Mouse (Mus musculus): Measurements from ENCODE around the gene Mboat2.
A peak's percentile ranks its signal among the peaks of the same experiment; 100 is the strongest.

Mboat2 gene

DNA sequence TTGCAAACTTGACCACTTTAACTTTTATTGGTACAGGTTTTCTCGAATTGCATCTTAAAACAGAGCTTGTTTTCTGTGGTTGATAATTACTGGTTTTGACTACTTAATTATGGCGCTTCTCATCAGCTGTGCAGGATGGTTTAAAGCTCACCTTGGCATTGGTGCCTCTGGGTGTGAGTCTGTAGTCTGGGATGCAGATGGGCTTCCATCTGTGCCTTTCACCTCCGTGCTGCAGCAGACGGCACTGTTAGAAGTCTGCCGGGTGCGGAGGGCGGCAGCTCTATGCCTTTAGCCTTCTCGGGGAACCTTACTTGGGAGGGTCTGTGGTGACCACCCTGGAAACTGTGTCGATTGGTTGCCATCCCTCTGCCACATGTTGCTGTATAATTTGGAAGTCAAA lies 29.8 kb downstream of the Mboat2 start:
- DNase-seq (ENCODE audit: low spot score in 2 of 2), result no peak

DNA sequence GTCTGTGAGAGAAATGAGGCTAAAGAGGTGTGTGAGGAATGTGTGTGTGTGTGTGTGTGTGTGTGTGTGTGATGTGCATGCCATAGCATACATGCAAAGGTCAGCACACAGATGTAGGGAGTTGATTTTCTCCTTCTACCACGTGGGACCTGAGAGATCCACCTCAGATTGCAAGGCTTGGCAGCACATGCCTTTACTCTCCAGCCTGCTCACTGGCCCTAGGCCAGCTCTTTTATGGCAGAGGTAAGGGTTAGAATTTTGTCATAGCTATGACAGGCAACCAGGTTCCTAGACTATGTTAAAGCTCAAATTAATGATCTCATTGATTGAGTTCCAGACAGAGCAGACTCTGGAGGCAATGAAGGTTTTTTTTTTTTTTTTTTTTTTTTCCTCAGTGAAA lies 33.1 kb downstream of the Mboat2 start:
- DNase-seq (ENCODE audit: low spot score in 2 of 2), result peak in 1 of 2 experiments; percentile 33

DNA sequence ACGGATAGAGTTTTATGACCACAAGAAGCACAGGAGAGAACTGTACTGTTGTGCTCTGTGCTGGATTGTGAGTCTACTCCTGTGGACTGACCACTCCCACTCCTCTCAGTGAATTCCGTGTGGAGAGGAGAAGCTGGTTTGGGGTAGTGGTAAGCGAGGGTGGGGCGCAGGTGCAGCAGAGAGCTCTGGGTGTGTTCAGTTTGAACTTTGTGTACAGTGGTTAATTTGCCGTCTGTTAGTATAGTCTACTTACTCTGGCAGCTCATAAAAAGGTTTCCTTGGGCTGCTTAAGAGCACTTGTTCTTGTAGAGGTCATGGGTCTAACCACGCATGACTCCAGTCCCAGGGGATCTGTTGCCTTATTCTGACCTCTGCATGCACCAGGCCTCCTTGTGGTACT lies 36.0 kb downstream of the Mboat2 start:
- no peak for DNase-seq (ENCODE audit: low spot score in 2 of 2)

DNA sequence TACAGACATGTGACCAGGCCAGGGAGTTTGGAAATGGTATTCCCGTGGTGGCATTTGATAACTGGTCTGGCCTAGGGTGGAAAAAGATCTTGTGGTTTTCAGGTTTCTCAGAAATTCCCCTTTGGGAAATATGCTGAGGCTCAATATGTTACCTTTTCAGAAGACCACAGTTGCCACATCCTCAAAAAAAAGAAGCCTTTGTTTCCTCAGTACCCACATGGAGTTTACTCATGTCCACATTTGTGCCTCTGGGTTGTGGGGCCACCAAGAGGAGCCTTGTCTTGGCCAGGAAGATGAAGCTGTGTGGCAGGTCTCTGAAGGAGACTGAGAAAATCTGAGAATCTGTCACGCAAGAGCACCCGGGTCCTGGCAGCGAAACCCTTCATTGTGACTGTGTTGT lies 38.0 kb downstream of the Mboat2 start:
- no peak for DNase-seq (ENCODE audit: low spot score in 2 of 2)

DNA sequence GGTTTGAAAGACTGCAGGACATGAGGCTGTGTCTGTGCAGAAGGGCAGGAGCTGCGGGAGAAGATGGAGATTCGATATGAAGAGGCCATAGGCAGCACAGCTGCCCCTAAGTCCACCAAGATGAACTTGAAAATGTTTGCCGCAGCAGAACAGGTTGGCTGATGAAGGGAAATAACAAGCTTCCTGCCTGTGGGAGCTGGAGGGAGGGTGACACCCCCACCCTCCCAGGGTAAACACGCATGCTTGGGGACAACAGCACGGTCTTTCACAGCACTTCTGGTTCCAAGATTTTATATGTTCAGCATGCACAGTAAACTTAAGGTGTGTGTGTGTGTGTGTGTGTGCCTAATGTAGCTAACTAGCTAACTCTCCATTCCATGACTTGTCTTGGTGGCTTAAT lies 38.6 kb downstream of the Mboat2 start:
- no peak for DNase-seq (ENCODE audit: low spot score in 2 of 2)

DNA sequence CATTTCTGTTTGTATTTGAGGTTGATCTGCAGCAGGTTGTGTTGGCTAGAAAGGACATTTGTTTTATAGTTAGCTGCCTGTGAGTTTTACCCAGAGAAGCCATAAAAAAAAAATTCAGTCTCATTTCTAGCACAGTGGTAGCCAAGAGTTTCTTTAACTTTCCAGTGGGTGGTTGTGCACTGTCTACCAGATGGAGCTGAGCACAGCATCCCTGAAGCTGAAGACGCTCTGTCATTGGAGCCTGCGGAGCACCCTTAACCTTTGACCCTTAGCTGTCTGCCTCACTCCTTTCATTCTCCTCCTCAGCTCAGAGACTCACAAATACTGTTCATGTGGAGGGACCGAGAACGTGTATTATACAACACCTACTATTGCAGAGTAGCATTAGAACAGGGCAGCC lies 40.2 kb downstream of the Mboat2 start:
- DNase-seq (ENCODE audit: low spot score in 2 of 2), result no peak

DNA sequence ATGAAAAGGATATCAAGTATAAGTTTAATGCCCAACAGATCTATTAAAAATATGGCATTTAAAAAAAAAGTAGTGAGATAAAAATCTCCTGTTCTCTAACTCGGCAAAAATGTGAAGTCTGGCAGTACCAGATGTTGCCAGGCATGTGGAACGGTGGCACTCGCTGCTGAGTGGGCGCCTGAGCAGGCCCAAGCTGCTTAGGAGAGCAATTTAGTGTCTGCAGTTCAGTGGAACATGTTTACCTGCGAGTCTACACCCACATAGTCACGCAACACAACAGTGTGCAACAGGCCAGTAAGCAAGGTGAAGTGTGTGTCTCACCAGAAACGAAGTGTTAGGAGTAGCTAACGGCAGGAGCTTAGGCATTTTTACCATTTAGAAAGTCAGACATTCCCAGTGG lies 41.6 kb downstream of the Mboat2 start:
- no peak for DNase-seq (ENCODE audit: low spot score in 2 of 2)

DNA sequence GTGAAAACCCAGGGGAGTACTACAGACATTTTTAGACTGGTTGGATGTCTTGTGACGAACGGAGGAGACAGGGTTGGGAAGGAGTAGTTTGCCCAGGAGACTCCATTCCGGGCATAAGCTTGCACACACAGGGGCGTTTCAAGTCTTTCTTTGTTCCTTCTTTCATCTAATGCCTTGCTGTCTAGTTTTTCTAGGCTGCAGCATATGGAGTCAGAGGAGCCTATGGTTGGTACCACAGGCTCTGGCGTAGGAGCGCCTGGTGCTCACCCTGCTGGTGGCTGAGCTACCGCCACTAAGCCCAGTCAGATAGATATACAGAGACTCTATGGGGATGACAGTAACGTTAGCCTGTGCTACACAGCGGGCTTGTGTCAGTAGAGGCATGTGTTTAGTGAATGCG lies 42.0 kb downstream of the Mboat2 start:
- no peak for DNase-seq (ENCODE audit: low spot score in 2 of 2)

DNA sequence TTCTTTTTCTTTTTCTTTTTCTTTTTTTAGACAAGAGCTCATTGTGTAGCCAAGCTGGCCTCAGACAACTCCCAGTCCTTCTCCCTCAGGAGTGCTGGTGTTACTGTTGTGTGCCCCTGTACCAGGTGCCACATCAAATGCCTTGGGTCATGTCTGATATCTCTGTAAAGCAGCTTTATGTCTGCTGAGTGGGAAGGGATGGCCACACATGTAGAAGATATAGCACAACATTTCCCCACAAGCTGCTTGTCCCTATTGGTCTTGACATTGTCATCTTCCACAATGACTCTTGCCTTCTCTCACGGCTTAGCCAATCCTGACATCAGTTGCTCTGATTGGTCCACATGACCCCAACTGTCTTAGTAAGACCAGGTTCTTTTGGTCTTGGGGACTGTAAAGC lies 45.2 kb downstream of the Mboat2 start:
- DNase-seq (ENCODE audit: low spot score in 2 of 2), result no peak

DNA sequence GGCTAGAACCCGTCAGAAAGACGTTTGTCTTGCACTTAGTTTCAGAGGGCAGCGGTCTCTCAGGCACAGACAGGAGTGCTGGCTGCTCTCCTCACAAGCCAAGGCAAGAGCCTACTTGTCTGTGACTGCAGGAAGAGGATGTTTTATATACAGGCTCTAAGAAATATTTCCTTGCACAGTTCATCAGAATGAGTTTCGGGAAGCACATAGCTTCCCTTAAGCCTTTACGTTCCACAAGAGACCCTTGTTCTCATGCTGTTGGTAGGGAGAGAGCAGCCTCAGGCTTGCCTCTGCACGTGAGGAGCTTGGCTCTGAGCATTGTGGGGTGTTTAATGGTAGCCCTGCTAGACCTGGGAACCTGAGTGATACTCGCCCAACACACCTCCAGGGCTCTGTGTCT lies 46.6 kb downstream of the Mboat2 start:
- DNase-seq (ENCODE audit: low spot score in 2 of 2), result peak in 1 of 2 experiments; percentile 57

DNA sequence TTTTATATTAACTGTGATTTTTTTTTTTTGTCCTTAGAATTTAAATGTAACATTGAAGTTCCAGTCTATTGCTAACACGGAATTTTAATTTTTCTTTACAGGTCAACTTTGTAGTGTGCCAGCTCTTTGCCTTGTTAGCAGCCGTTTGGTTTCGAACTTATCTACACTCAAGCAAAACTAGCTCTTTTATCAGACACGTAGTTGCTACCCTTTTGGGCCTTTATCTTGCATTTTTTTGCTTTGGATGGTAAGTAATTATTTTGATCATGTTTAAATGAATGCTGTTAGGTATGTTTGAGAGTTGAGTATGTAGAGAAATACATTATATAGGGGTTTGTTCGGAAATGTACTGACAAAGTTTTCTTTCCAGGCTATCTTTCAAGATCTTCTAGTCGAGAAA lies 47.4 kb downstream of the Mboat2 start:
- no peak for DNase-seq (ENCODE audit: low spot score in 2 of 2)

DNA sequence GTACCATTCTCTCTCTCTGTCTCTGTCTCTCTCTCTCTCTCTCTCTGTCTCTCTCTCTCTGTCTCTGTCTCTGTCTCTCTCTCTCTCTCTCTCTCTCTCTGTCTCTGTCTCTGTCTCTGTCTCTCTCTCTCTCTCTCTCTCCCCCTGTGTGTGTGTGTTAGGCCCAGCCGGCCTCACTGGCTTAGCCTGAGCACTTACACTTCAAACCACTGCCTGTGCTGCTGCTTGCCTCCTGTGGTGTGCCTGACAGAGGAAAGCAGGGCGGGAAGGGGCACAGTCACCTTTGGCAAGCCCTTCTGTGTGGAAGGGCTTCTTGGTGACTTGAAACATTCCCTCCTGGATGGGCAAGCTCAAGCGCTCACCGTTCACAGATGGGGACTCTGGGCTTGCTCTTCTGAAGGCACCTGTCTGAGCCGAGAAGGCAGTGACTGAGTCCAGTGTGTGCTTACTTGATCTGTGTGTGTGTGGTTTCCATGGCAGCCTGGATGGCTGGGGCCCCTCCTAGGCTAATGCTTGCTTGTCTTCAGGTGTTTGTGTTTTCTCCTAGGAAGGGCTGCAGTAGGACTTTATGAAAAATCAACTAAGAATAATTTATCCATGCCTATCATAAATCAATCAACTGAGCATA lies 48.2 kb downstream of the Mboat2 start:
- DNase-seq (ENCODE audit: low spot score in 2 of 2), result no peak

DNA sequence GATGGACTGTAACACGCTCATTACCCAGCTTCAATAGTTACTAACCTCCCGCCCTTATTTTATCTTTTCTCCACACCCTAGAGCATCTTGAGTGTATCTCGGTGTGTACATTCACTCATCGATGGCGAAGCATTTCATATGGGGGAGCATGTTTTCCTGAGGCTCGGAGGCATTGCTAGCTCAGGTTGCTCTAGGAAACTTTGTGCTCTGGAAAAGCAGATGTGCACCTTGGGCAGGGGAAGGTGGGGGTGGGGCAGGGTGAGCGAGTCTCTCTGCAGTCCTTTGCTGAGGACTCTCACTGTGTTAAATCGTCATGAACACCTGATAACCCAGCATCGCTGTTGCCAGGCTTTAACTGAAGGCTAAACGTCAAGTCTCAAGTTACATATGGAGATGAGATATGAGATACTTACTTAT lies 48.9 kb downstream of the Mboat2 start:
- no peak for DNase-seq (ENCODE audit: low spot score in 2 of 2)

DNA sequence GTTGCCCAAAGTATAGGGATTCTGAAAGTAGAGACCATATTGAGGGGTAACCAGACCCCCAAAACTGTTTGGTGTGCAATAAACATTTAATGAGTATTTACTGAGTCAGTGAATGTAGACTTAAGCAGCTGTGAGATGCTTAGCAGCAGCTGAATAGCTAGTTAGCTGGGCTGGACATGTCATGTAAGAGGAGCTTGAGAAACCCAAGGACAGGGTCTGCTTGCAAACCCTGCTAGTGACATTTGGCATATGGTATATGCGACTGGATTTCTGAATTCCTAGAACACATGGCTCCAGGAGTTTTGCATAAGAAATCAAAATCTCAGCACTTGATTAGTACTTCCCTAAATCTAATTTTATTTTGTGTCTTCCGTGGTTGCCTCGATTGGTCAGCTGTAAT lies 52.6 kb downstream of the Mboat2 start:
- DNase-seq (ENCODE audit: low spot score in 2 of 2), result no peak

DNA sequence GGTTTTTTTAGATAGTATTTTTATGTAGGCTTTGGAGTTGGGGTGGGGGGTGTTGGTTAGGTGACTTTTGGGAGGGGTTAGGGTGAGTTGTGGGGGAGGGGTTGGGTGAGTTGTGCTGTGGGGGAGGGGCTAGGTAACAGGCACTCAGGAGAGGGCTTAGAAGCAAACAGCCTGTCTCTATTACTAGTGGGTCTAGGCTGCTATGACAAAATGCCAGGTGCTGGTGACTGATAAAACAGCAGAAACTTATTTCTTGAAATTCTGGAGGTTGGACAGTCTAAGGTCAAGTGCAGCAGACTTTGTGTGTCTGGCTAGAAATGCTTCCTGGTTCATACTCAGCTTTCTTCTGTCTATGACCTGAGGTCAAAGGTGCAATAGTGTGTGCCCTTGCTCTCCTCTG lies 56.1 kb downstream of the Mboat2 start:
- DNase-seq (ENCODE audit: low spot score in 2 of 2), result no peak

DNA sequence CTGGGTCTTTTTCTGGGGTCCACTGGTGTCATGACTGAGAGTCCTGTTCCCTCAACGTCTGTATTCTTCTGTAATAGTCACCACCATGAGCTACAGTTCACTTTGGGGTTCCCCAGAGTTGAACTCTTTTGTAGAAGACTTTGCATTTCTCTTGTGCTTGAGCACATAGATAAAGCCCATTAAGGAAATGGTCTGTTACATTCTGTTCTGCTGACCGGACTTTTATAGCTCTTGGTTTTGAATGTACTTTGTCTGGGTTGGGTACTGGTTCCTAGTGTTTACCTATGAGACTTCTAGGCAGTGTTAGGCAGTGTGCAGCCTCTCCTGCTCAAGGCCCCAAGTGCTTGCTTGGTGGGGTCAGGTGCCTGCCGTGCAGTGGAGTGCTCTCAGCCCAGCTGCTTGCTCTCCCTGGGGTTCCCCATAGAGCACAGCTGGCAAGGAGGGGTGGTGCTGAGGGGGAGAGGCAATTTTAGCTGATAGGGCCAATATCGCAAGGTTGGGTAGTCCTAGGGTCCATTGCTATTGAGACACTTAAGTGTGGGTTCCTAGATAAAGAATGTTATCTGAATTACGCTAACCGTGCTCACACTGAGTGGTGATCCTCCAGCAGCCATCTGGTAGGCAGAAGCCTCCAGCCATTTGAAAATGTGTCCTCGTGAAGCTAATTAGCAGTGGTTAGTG lies 58.8 kb downstream of the Mboat2 start:
- DNase-seq (ENCODE audit: low spot score in 2 of 2), result no peak

DNA sequence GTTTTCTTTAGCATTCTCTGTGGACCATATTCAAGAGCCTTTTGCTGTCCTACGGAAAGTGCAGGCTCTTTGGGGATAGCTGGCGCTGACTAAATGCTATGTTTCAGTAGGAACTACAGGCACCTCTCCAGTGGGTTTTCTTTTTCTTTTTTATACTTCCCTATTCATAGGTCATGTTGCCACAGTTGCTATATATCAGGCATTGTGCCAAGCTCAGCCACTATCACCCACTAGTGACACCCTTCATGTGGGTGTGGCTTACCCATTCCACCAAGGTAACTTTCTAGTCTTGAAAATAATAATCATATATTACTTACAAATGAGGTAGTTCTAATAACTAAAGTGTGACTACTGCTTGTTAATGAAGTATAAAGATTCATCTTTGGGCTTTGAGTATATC lies 59.5 kb downstream of the Mboat2 start:
- DNase-seq (ENCODE audit: low spot score in 2 of 2), result no peak

DNA sequence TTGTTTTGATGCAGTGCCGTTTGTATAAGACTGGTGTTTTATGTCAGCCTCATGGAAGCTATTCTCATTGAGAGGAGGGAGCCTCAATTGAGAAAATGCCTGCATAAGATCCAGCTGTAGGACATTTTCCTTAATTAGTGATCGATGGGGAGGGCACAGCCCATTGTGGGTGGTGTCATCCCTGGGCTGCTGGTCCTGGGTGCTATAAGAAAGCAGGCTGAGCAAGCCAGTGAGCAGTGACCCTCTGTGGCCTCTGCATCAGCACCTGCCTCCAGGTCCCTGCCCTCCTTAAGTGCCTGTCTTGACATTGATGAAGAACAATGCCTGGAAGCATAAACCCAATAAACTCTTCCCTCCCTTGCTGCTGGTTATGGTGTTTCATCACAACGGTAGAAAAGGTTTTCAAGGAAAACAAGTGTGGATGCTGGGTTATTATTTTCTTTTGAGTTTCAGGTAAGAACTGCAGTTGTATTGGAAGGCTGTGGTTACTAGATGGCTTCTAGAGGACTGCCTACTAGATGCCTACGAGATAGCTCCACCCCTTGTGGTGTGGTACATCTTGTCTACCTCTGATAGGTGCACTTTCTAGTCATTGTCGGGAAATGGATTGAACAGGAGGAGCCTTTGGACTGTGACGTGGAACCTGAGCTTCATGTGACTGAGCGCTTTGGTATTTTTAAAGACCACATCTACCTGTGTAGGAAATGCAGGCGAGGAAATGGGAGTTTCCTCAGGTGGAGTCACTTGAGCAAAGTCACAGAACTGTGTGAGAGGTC lies 60.2 kb downstream of the Mboat2 start:
- DNase-seq (ENCODE audit: low spot score in 2 of 2), result no peak

DNA sequence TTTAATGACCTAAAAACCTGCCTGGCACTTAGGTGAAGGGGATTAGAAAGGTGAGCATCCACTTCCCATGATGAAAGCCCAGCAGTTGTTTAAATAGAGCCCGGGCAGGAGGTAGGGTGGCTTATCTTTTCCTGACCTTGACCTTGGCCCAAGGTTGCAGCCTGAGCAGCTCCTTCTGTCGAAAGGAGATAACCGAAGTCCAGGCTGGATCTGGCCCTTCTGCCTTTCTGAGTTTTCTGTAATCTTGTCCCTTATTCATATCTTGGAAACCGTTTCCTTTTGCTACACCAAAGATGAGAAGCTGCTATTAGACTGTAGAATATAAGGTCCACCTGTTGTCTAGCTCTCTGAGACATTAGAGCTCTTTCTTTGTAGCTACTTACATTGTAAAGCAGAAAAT lies 61.9 kb downstream of the Mboat2 start:
- no peak for DNase-seq (ENCODE audit: low spot score in 2 of 2)

DNA sequence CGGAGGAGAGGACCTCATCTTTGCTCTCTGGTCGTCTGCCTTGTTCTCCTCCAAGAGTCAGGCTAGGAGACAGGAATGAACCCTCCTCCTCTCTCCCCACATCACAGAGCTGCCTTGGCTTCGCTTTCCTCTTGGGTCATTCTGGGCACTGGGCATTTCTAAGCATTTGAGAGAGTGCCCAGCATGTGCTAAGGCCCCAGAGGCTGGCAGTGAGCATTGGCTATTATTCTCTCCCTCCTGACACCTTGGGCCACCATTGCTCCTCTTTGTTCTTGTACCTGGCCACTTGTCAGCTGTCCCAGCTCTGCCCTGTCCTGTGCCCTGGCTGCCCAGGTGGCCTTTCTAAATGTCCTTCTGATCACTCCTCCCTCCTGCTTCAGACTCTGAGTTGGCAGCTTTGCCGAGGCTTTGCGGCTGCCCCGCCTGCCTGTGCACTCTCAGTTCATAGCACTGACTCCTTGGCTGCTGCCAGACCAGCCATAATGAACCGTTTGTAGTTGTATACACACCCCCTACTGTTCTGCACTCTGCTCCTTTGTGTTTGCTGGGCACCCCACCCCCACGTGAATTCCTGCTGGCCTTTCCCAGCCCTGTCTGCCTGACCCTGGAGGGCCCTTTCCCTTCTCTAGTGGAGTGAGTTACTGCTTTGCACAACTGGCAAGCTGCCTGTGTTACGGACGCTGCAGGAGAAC lies 63.2 kb downstream of the Mboat2 start:
- no peak for DNase-seq (ENCODE audit: low spot score in 2 of 2)

DNA sequence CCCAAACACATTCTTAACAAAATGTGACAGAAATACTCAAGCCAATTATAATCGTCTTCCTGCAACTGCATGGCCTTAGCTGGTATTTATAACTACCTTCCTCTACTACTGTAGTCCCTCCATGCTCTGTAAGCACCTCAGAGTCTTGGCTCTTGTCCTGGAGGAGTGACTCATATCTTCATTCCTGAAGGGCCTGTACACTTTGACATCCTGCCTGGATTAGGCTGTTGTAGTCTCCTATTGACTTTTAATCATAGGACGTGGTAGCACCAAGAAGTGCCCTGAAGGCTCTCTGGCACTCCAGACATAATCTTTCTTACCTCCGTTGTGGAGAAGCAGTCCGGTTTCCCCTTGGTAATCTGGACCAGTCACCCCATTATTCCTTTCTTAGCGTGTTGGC lies 64.7 kb downstream of the Mboat2 start:
- no peak for DNase-seq (ENCODE audit: low spot score in 2 of 2)

DNA sequence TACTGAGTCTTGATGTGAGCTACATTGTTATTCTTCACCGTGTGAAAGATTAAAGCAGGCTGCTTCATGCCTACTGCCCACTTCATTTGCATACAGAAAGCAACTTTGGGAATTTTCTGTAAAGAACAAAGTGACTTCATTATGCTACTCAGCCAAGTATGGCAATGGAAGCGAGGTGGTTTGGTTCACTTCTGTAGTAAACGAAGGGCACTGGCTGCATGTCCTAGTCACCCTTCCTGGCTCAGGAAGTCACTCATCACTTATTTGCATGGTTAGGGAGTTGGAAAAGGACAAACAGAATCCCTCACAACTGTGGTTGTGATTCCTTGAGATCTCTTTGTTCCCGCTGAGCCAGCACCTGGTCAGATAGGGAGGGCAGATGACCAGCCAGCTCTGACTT lies 66.7 kb downstream of the Mboat2 start:
- no peak for DNase-seq (ENCODE audit: low spot score in 2 of 2)

DNA sequence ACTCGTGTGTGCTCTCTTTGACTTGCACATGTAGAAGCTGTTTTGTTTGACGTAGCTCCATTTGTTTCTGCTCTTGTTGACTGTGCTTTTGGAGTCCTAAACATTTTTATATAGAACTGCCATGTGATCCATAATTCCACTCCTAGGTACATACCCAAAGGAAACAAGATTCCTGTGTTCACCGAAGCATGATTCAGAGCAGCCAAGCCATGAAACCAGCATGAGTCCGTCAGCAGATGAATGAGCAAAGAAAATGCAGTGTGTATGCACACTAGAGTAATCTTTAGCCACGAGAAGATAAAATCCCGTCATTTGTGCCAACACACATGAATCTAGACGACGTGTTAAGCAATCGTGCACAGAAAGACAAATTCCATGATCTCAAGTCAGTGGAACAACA lies 67.5 kb downstream of the Mboat2 start:
- no peak for DNase-seq (ENCODE audit: low spot score in 2 of 2)
